Mouse (Mus musculus): ENCODE measurements at regions not wholly inside any gene's neighbourhood (a gene's known extent, or its start where the extent isn't known, plus 50 kb on each side); places are given as distances from the start of the nearest gene placed in this dataset.

GRCm38 (mm10) chr6:14819798-14820197 is 64.7 kb upstream of the Ppp1r3a start:
- no peak for DNase-seq

DNA sequence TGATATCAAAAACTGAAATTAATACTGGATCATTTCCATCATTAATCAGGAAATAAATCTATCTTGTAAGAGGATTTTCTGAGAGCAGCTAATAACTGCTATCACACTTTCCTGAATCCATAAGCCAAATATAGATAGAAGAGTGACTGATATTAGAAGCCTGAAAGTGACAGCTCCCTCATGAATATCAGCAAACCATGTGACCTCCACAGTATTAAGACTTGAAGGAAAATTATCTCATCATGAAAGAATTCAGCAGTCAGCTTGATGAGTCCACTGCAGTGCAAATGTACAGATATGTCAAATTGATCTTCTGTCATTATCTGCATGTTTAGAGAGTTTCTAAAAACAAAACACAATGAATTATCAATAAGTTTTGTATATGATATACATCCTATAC is 69.7 kb upstream of the Ppp1r3a start:
- no peak for DNase-seq

DNA sequence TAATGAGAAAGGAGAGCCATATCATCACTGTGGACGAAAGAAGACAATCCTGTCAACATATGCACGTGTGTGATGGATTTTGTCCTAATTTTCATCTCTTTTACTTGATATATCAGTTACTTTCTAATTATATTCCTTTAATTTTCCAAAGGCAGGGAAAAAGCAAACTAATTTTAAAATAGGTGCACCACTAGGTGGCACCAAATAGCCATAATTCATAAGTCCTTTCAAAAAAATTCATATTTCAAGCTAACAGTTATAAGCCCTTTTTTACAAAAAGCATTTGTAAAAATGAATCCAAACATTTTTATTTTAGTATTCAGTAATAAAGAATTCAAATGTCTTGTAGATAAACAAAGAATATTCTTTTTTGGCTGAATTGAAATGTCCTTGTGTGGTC is 62.2 kb upstream of the Foxp2 start:
- DNase-seq = peak; percentile 53

Data from retina, postnatal 1 day (tissue).